In genomic region chr7:19694336-19695212, GRCm38 (mm10) we compare ENCODE assay signal across 12 mouse cellular contexts. TPM values are rescaled to one million over a fixed set of nuclear protein-coding genes. Genes with fewer than 3 reads are reported as not detected.
DNase-seq lines count a peak whose midpoint lies in the region; ATAC-seq lines count a peak whose summit lies in the region.
"Had no signal": no experiment of that assay in that cellular context is flagged by ENCODE, and none has a peak within 500 bp of the region (broad histone marks: within the 10 kb centered on the region; RNA-seq: fewer than 3 reads in every experiment).

No protein-coding gene starts in this region.

- no peaks in the 10 kb centered on the region for H3K27me3 ChIP-seq in heart, embryonic 14.5 days (ENCODE audit: control insufficient read depth, insufficient read depth, low read length)

- WGBS in heart, embryonic 14.5 days: 66% methylated on average over 10 of the region's 10 CpGs
- WGBS in macrophage (ENCODE audit: missing documents): 83% methylated on average over 10 of the region's 10 CpGs

- no peak for ATAC-seq in heart, embryonic 14.5 days (ENCODE audit: insufficient number of reproducible peaks, insufficient read depth, low FRiP score, low read depth)

- no peaks in the 10 kb centered on the region for H3K9me3 ChIP-seq in heart, embryonic 14.5 days (ENCODE audit: control insufficient read depth, low read length)

- H3K79me2 ChIP-seq in macrophage (ENCODE audit: inconsistent target): peaks cover 30% of the 10 kb centered on the region; the same call in 1 of the 2 replicates

- peak overlapping the region; percentile 19; the same call in 1 of the 2 replicates for H3K4me2 ChIP-seq in heart, embryonic 14.5 days (ENCODE audit: low read length)
- H3K4me2 ChIP-seq: forebrain, embryonic 12.5 days had no signal

- DNase-seq in adrenal gland, postnatal 14 days: peak; percentile 37
- DNase-seq in adrenal gland, postnatal 4 days (ENCODE audit: low spot score in 2 of 2): no peak
- DNase-seq in layer of hippocampus, postnatal 10 days (ENCODE audit: low spot score in 2 of 2): peak; percentile 30 to 46
- DNase-seq in layer of hippocampus, adult 18-20 months (ENCODE audit: low spot score in 2 of 2): no peak
- no peak for DNase-seq in testis, postnatal 14 days (ENCODE audit: low spot score)
- no peak for DNase-seq in neural tube, embryonic 10.5 days (ENCODE audit: extremely low spot score, low spot score)
- DNase-seq: cerebellum, postnatal 10 days had no signal

- peaks cover 39 to 42% of the 10 kb centered on the region in 2 experiments for H3K4me1 ChIP-seq in heart, embryonic 14.5 days (ENCODE audit: control insufficient read depth in 2 of 2, insufficient read depth in 2 of 2, low read length in 2 of 2)

- H3K4me3 ChIP-seq in heart, embryonic 14.5 days (ENCODE audit: control insufficient read depth in 1 of 2, insufficient read depth in 1 of 2, low read depth in 1 of 2, low read length in 2 of 2): no peak overlapping the region
- H3K4me3 ChIP-seq in macrophage (ENCODE audit: inconsistent target): no peak overlapping the region
- H3K4me3 ChIP-seq: forebrain, embryonic 12.5 days had no signal

- peak overlapping the region; percentile 78 to 94 for H3K27ac ChIP-seq in heart, embryonic 14.5 days (replicated peaks in 1 of 2; ENCODE audit: control insufficient read depth in 1 of 2, insufficient read depth in 1 of 2, low read depth in 2 of 2, low read length in 2 of 2)
- H3K27ac ChIP-seq in macrophage: peak overlapping the region; percentile 55
- H3K27ac ChIP-seq: forebrain, embryonic 12.5 days had no signal

- H3K36me3 ChIP-seq in heart, embryonic 14.5 days (ENCODE audit: control insufficient read depth, insufficient read depth, low read length): peaks cover 8% of the 10 kb centered on the region
- peaks cover 4% of the 10 kb centered on the region; the same call in 1 of the 2 replicates for H3K36me3 ChIP-seq in macrophage (ENCODE audit: inconsistent target)

- no peak overlapping the region; the same call in 1 of the 2 replicates for H3K9ac ChIP-seq in heart, embryonic 14.5 days (ENCODE audit: low read length)
- H3K9ac ChIP-seq: forebrain, embryonic 12.5 days had no signal

RNA-seq across cellular contexts. Expression of gene Apoc1, which starts 2.1 kb away (rescaled TPM):
- total RNA-seq in adrenal gland, postnatal 14 days (2021): 845 and 1,967 TPM in 2 replicates
- total RNA-seq in adrenal gland, postnatal 4 days (2021): 100 to 1,000 TPM; 390 to 714 TPM
- total RNA-seq in layer of hippocampus, postnatal 10 days (2021): 1 to 10 TPM; 4.3 to 6.5 TPM
- 1 to 10 TPM; 5.8 to 8.7 TPM for total RNA-seq in layer of hippocampus, adult 18-20 months (2021)
- 14.3 and 14.6 TPM in 2 replicates for polyA plus RNA-seq in heart, embryonic 14.5 days (2014; fragmentation: Nextera tagmentation; extraction: Ambion mirVana)
- 1 to 10 TPM in 1 of 26 experiments, not detected in 25; 2.8 TPM for total RNA-seq in macrophage (2018; cell fraction: chromatin; rRNA removed)
- 1 to 10 TPM in 25 of 26 experiments, under 1 TPM in 1; 0.93 to 9.2 (median 2.6) TPM for total RNA-seq in macrophage (2018; cell fraction: cytosol; rRNA removed)
- 1 to 10 TPM in 8 of 26 experiments, not detected in 18; 1.8 to 6.1 (median 2.3) TPM for total RNA-seq in macrophage (2018; cell fraction: nucleus; rRNA removed)
- polyA plus RNA-seq in macrophage (2018): 4.3 to 4.7 TPM (median 4.4 TPM) in 3 replicates
- total RNA-seq: hematopoietic stem cell, adult 5-6 weeks had no signal

RNA-seq across cellular contexts. Expression of gene Apoe, which starts 4.4 kb away (rescaled TPM):
- total RNA-seq in adrenal gland, postnatal 14 days (2021): 972 and 3,675 TPM in 2 replicates
- total RNA-seq in adrenal gland, postnatal 4 days (2021): 1,000 to 10,000 TPM in 1 of 2 experiments, 100 to 1,000 TPM in 1; 636 to 2,003 TPM
- total RNA-seq in layer of hippocampus, postnatal 10 days (2021): 1,000 to 10,000 TPM; 2,438 to 2,580 TPM
- total RNA-seq in layer of hippocampus, adult 18-20 months (2021): 1,000 to 10,000 TPM; 2,690 to 2,764 TPM
- 644 and 695 TPM in 2 replicates for polyA plus RNA-seq in heart, embryonic 14.5 days (2014; fragmentation: Nextera tagmentation; extraction: Ambion mirVana)
- total RNA-seq in macrophage (2018; cell fraction: chromatin; rRNA removed): 100 to 1,000 TPM in 24 of 26 experiments, 10 to 100 TPM in 2; 88.7 to 552 (median 167) TPM
- over 10,000 TPM in 1 of 26 experiments, 1,000 to 10,000 TPM in 25; 2,271 to 10,488 (median 5,747) TPM for total RNA-seq in macrophage (2018; cell fraction: cytosol; rRNA removed)
- 1,000 to 10,000 TPM in 25 of 26 experiments, 100 to 1,000 TPM in 1; 950 to 5,502 (median 3,280) TPM for total RNA-seq in macrophage (2018; cell fraction: nucleus; rRNA removed)
- polyA plus RNA-seq in macrophage (2018): 11,661 to 20,761 TPM (median 14,221 TPM) in 3 replicates

RNA-seq across cellular contexts. Expression of gene Apoc4, which starts 13.3 kb away (rescaled TPM):
- total RNA-seq in adrenal gland, postnatal 14 days (2021): 72.2 and 240 TPM in 2 replicates
- 100 to 1,000 TPM in 1 of 2 experiments, 10 to 100 TPM in 1; 82.0 to 218 TPM for total RNA-seq in adrenal gland, postnatal 4 days (2021)
- total RNA-seq in layer of hippocampus, postnatal 10 days (2021): not detected
- total RNA-seq in layer of hippocampus, adult 18-20 months (2021): not detected
- polyA plus RNA-seq in heart, embryonic 14.5 days (2014; fragmentation: Nextera tagmentation; extraction: Ambion mirVana): 0.31 TPM in 1 of 2 replicates, not detected in the other
- under 1 TPM in 1 of 26 experiments, not detected in 25; 0.33 TPM for total RNA-seq in macrophage (2018; cell fraction: chromatin; rRNA removed)
- 1 to 10 TPM in 1 of 26 experiments, under 1 TPM in 19, not detected in 6; 0.27 to 1.0 (median 0.52) TPM for total RNA-seq in macrophage (2018; cell fraction: cytosol; rRNA removed)
- not detected for total RNA-seq in macrophage (2018; cell fraction: nucleus; rRNA removed)
- 1.1 TPM in 1 of 3 replicates, not detected in the others for polyA plus RNA-seq in macrophage (2018)
- total RNA-seq: hematopoietic stem cell, adult 5-6 weeks; layer of hippocampus, postnatal 25 days had no signal
- polyA plus RNA-seq: forebrain, embryonic 12.5 days had no signal

RNA-seq across cellular contexts. Expression of gene Gm44805, which starts 13.4 kb away (rescaled TPM):
- 1.7 and 2.6 TPM in 2 replicates for total RNA-seq in adrenal gland, postnatal 14 days (2021)
- 1 to 10 TPM; 3.2 to 9.1 TPM for total RNA-seq in adrenal gland, postnatal 4 days (2021)
- total RNA-seq in layer of hippocampus, postnatal 10 days (2021): not detected
- total RNA-seq in layer of hippocampus, adult 18-20 months (2021): not detected
- not detected in 2 replicates for polyA plus RNA-seq in heart, embryonic 14.5 days (2014; fragmentation: Nextera tagmentation; extraction: Ambion mirVana)
- 1 to 10 TPM in 1 of 26 experiments, not detected in 25; 2.2 TPM for total RNA-seq in macrophage (2018; cell fraction: chromatin; rRNA removed)
- 1 to 10 TPM in 1 of 26 experiments, under 1 TPM in 1, not detected in 24; 0.49 to 1.2 TPM for total RNA-seq in macrophage (2018; cell fraction: cytosol; rRNA removed)
- not detected for total RNA-seq in macrophage (2018; cell fraction: nucleus; rRNA removed)
- not detected in 3 replicates for polyA plus RNA-seq in macrophage (2018)
- total RNA-seq: hematopoietic stem cell, adult 5-6 weeks; layer of hippocampus, postnatal 25 days had no signal
- polyA plus RNA-seq: forebrain, embryonic 12.5 days had no signal

RNA-seq across cellular contexts. Expression of gene Apoc2, which starts 16.8 kb away (rescaled TPM):
- total RNA-seq in adrenal gland, postnatal 14 days (2021): 53.4 TPM in 1 of 2 replicates, not detected in the other
- total RNA-seq in adrenal gland, postnatal 4 days (2021): 10 to 100 TPM in 1 of 2 experiments, 1 to 10 TPM in 1; 3.0 to 81.8 TPM
- total RNA-seq in layer of hippocampus, postnatal 10 days (2021): not detected
- total RNA-seq in layer of hippocampus, adult 18-20 months (2021): not detected
- 0.57 and 2.2 TPM in 2 replicates for polyA plus RNA-seq in heart, embryonic 14.5 days (2014; fragmentation: Nextera tagmentation; extraction: Ambion mirVana)
- total RNA-seq in macrophage (2018; cell fraction: chromatin; rRNA removed): 1 to 10 TPM in 11 of 26 experiments, not detected in 15; 1.3 to 3.4 (median 2.2) TPM
- 10 to 100 TPM; 21.6 to 44.6 (median 31.8) TPM for total RNA-seq in macrophage (2018; cell fraction: cytosol; rRNA removed)
- 10 to 100 TPM in 4 of 26 experiments, 1 to 10 TPM in 22; 2.1 to 15.0 (median 5.5) TPM for total RNA-seq in macrophage (2018; cell fraction: nucleus; rRNA removed)
- 31.8 to 82.7 TPM (median 33.3 TPM) in 3 replicates for polyA plus RNA-seq in macrophage (2018)
- total RNA-seq: hematopoietic stem cell, adult 5-6 weeks; layer of hippocampus, postnatal 25 days had no signal
- polyA plus RNA-seq: forebrain, embryonic 12.5 days had no signal

Comparison
In these comparisons a context has a peak if more than half of its experiments do, and no peak if none do; other contexts are left out.
1. DNase-seq: peak in adrenal gland, postnatal 14 days (single experiment) and layer of hippocampus, postnatal 10 days (2 of 2); none in adrenal gland, postnatal 4 days (0 of 2), layer of hippocampus, adult 18-20 months (0 of 2), testis, postnatal 14 days (single experiment) and neural tube, embryonic 10.5 days (single experiment).
2. RNA of gene Apoc1, which starts 2.1 kb away (total RNA-seq): 845 to 1,967 TPM in adrenal gland, postnatal 14 days and 390 to 714 TPM in adrenal gland, postnatal 4 days; 5.8 to 8.7 TPM in layer of hippocampus, adult 18-20 months and 4.3 to 6.5 TPM in layer of hippocampus, postnatal 10 days; every median in the first group is over 10 times any median in the second.
3. RNA of gene Apoc4, which starts 13.3 kb away (total RNA-seq): 72.2 to 240 TPM in adrenal gland, postnatal 14 days and 82.0 to 218 TPM in adrenal gland, postnatal 4 days; not detected in layer of hippocampus, postnatal 10 days and not detected in layer of hippocampus, adult 18-20 months; every median in the first group is over 10 times any median in the second.